Mouse (Mus musculus) liver, embryonic 14.5 days (tissue): ENCODE measurements at regions not wholly inside any gene's neighbourhood (a gene's known extent, or its start where the extent isn't known, plus 50 kb on each side); places are given as distances from the start of the nearest gene placed in this dataset.

ENCODE experiments used
- ATAC-seq: fragments of 200-750 bp; cut with Nextera tagmentation; 2 replicates; pipeline ENCODE4 v1.8.0; 2017; ENCODE audit warnings: moderate number of reproducible peaks, mild to moderate bottlenecking, moderate library complexity; ENCODE audit not compliant: insufficient read depth
- DNase-seq, 3 experiments: peaks; one replicate each; pipeline ENCODE4 v3.0.0-alpha.2; 2012 to 2013; ENCODE audit warnings: low read depth in 3 of 3, low spot score in 3 of 3
- H3K27ac ChIP-seq: fragments of 300-500 bp; sonication (generic); 2 replicates; pipeline ENCODE4 v1.5.1; 2014; ENCODE audit warnings: moderate library complexity, mild to moderate bottlenecking, control low read depth, inconsistent platforms
- H3K27me3 ChIP-seq: fragments of 300-500 bp; sonication (generic); 2 replicates; pipeline ENCODE4 v1.6.1; 2014; ENCODE audit warnings: mild to moderate bottlenecking, low read length, moderate library complexity; ENCODE audit not compliant: control insufficient read depth, insufficient read depth
- H3K36me3 ChIP-seq: fragments of 300-500 bp; sonication (generic); replicated peaks from 2 replicates; pipeline ENCODE4 v1.6.1; 2014; ENCODE audit warnings: low read depth; ENCODE audit not compliant: control insufficient read depth, insufficient read depth
- H3K4me1 ChIP-seq, 2 experiments: fragments of 200-500 bp in 1 of 2; fragments of 300-500 bp in 1 of 2; sonication (generic) in 1 of 2; replicated peaks; 2 replicates each; pipeline ENCODE4 v1.6.1; 2012 to 2014; ENCODE audit warnings: antibody characterized with exemption in 1 of 2, inconsistent platforms in 1 of 2, low read length in 1 of 2; ENCODE audit not compliant: control insufficient read depth in 2 of 2, insufficient read depth in 2 of 2
- H3K4me2 ChIP-seq: fragments of 300-500 bp; sonication (generic); 2 replicates; pipeline ENCODE4 v1.6.1; 2014; ENCODE audit warnings: low read depth, mild to moderate bottlenecking, control low read depth, moderate library complexity
- H3K4me3 ChIP-seq, 2 experiments: fragments of 200-500 bp in 1 of 2; fragments of 300-500 bp in 1 of 2; sonication (generic) in 1 of 2; 2 replicates each; pipeline ENCODE4 v1.5.1; 2012 to 2014; ENCODE audit warnings: low read depth in 2 of 2, low read length in 2 of 2, mild to moderate bottlenecking in 2 of 2, control low read depth in 1 of 2, inconsistent platforms in 1 of 2, moderate library complexity in 1 of 2; ENCODE audit not compliant: insufficient read depth in 1 of 2
- H3K9ac ChIP-seq: fragments of 300-500 bp; sonication (generic); replicated peaks from 2 replicates; pipeline ENCODE4 v1.6.1; 2014; ENCODE audit warnings: mild to moderate bottlenecking, control low read depth, moderate library complexity
- H3K9me3 ChIP-seq: fragments of 300-500 bp; sonication (generic); 2 replicates; pipeline ENCODE4 v1.6.1; 2016; ENCODE audit warnings: low read length, mixed read lengths; ENCODE audit not compliant: control insufficient read depth
- CTCF ChIP-seq: IDR thresholded peaks from 2 replicates; pipeline ENCODE4 v1.5.1; 2016; ENCODE audit warnings: antibody characterized with exemption, low read depth, control low read depth
- EP300 ChIP-seq: IDR thresholded peaks from 2 replicates; pipeline ENCODE4 v1.6.1; 2016; ENCODE audit warnings: antibody characterized with exemption, low read depth
- WGBS: fragments of 180-500 bp; shearing (Covaris S2); extraction: QIAGEN DNeasy Blood & Tissue Kit; methylation state at CpG from one replicate; pipeline ENCODE4 v1.1.7; 2014; ENCODE audit not compliant: insufficient replicate concordance; 5-methylcytosine and 5-hydroxymethylcytosine counted together

DNA sequence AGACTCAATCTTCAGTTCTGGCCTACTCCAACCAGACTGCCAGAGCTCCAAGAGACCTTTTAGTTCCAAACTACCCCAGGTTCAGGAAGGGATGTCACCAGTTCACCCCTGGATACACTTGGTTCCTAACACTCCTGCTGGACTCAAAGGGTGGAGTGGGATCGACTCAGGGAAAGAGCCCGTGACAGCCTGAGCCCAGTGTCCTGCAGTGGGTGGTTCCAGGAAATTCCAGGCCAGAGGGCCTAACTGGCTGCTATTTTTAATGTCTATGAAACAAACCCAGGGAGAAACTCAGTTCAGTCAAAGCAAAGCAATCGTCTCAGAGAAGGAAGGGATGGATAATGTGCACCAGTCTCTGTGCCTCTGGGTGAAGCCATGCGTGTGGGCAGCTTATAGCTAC lies 124.3 kb upstream of the Foxa2 start:
- no peak overlapping the region for H3K27ac ChIP-seq
- no peaks in the 10 kb centered on the region for H3K4me1 ChIP-seq
- no peaks in the 10 kb centered on the region for H3K9me3 ChIP-seq
- H3K9ac ChIP-seq = no peak overlapping the region
- H3K4me2 ChIP-seq = no peak overlapping the region
- no peaks in the 10 kb centered on the region for H3K36me3 ChIP-seq
- no peak overlapping the region for H3K4me3 ChIP-seq
- no peak for ATAC-seq
- 40% methylated on average over 4 of the region's 4 CpGs for WGBS
- no peaks in the 10 kb centered on the region for H3K27me3 ChIP-seq
- no peak for DNase-seq
- TF ChIP-seq CTCF (no peak), EP300 (no peak)

DNA sequence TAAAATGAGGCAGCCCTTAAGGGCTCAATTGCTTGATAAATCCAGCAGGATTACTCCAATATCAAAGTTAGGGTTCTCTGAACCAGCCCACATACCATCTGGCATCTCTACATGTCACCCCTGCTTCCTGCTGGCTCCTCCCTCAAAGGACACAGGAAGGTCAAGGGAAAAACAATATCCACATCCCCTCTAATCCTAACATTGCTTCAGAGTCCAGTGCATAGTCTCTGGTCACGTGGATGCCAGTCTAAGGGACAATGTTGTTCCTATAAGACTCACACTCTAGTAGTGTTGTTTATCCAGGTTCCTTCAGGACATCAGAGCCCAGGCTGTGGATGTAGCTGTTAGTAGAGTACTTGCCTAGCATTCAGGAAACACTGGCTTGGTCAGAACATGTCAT lies 124.9 kb upstream of the Foxa2 start:
- Histone ChIP-seq H3K27ac (no peak overlapping the region), H3K9me3 (no peaks in the 10 kb centered on the region), H3K4me3 (no peak overlapping the region), H3K9ac (no peak overlapping the region), H3K27me3 (no peaks in the 10 kb centered on the region), H3K36me3 (no peaks in the 10 kb centered on the region), H3K4me1 (no peaks in the 10 kb centered on the region), H3K4me2 (no peak overlapping the region)
- TF ChIP-seq EP300 (no peak), CTCF (no peak)
- DNase-seq (no peak), ATAC-seq (no peak)
- 17% methylated on average over 1 of the region's 1 CpGs for WGBS

DNA sequence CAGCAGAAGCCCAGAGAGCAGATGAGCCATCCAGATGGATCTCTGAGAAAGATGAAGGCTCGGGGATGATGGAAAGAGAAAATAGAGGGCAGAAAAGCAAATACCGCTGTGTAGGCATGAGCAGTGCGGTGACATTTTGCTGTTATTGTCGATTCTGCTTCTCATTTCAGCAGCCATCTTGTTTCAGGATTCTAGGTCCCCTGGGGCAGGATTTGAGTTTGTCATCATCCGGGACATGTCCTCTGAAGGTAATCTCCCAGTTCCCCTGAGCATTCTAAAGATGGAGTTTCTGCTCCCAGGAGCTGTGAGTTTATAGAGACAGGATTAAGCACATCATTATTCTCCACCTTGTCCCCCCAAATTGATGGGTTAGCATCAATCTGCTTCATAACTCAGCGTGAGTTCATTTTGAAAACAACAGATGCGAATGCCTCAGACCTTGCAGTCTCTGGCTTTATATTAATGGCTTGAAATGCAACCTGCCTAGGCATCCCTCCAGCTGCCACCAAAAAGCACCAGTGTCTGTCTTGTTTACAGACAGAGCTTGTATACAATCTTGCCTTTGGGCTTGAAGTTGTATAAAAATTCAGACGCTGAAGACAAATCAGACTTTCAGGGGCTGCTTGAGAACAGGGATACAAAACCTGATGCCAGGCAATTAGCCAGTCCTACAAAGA lies 128.6 kb upstream of the Foxa2 start:
- H3K4me1 ChIP-seq = no peaks in the 10 kb centered on the region
- H3K9ac ChIP-seq = no peak overlapping the region
- TF ChIP-seq EP300 = no peak
- TF ChIP-seq CTCF = no peak
- H3K9me3 ChIP-seq = no peaks in the 10 kb centered on the region
- no peak for DNase-seq
- no peaks in the 10 kb centered on the region for H3K27me3 ChIP-seq
- H3K4me2 ChIP-seq = no peak overlapping the region
- no peak for ATAC-seq
- H3K27ac ChIP-seq = no peak overlapping the region
- no peak overlapping the region for H3K4me3 ChIP-seq
- WGBS = 57% methylated on average over 8 of the region's 8 CpGs
- no peaks in the 10 kb centered on the region for H3K36me3 ChIP-seq

- H3K27me3 ChIP-seq = no peaks in the 10 kb centered on the region
- H3K4me3 ChIP-seq = no peak overlapping the region
- no peak overlapping the region for H3K27ac ChIP-seq
- no peaks in the 10 kb centered on the region for H3K9me3 ChIP-seq
- H3K4me2 ChIP-seq = no peak overlapping the region
- H3K9ac ChIP-seq = no peak overlapping the region
- no peaks in the 10 kb centered on the region for H3K36me3 ChIP-seq
- no peaks in the 10 kb centered on the region for H3K4me1 ChIP-seq
- no peak for DNase-seq
- TF ChIP-seq EP300 (no peak), CTCF (no peak)
- ATAC-seq = no peak
- WGBS = 67% methylated on average over 2 of the region's 2 CpGs
Measured at GRCm38 (mm10) chr2:148180245-148180644, 133.5 kb upstream of the Foxa2 start.

GRCm38 (mm10) chr2:148181518-148181917 lies 134.7 kb upstream of the Foxa2 start:
- H3K4me3 ChIP-seq = no peak overlapping the region
- ATAC-seq (no peak), DNase-seq (no peak)
- no peak overlapping the region for H3K4me2 ChIP-seq
- no peak overlapping the region for H3K9ac ChIP-seq
- WGBS = 55% methylated on average over 2 of the region's 2 CpGs
- no peaks in the 10 kb centered on the region for H3K4me1 ChIP-seq
- H3K9me3 ChIP-seq = no peaks in the 10 kb centered on the region
- no peaks in the 10 kb centered on the region for H3K36me3 ChIP-seq
- TF ChIP-seq EP300 = no peak
- TF ChIP-seq CTCF = no peak
- H3K27me3 ChIP-seq = no peaks in the 10 kb centered on the region
- H3K27ac ChIP-seq = no peak overlapping the region
